Mouse (Mus musculus): ENCODE measurements at regions not wholly inside any gene's neighbourhood (a gene's known extent, or its start where the extent isn't known, plus 50 kb on each side); places are given as distances from the start of the nearest gene placed in this dataset.

GRCm38 (mm10) chr4:93450831-93451230, 115.5 kb upstream of the Tusc1 start:
- Histone ChIP-seq H3K9me3 (replicated peaks; ENCODE audit: insufficient read depth, low read length) (no peaks in the 10 kb centered on the region), H3K9ac (ENCODE audit: control insufficient read depth, low read depth, low read length, poor library complexity, severe bottlenecking) (no peak overlapping the region), H3K27ac (ENCODE audit: control insufficient read depth, low read depth, low read length) (no peak overlapping the region), H3K4me1 (ENCODE audit: control insufficient read depth in 1 of 2, insufficient read depth in 2 of 2, low read length in 2 of 2) (no peaks in the 10 kb centered on the region), H3K79me2 (ENCODE audit: control insufficient read depth, insufficient read depth, low read length, poor library complexity) (no peaks in the 10 kb centered on the region), H3K27me3 (ENCODE audit: control insufficient read depth in 1 of 2, insufficient read depth in 2 of 2, low read length in 2 of 2) (no peaks in the 10 kb centered on the region), H3K36me3 (ENCODE audit: control insufficient read depth in 1 of 2, insufficient read depth in 2 of 2, low read length in 2 of 2) (no peaks in the 10 kb centered on the region; a peak in 1 of 4 replicates), H3K4me3 (ENCODE audit: control insufficient read depth in 1 of 2, insufficient read depth in 1 of 2, low read depth in 2 of 2, low read length in 2 of 2) (no peak overlapping the region)
- TF ChIP-seq CTCF (IDR thresholded peaks at IDR 0.05 in 2 of 3, conservative IDR thresholded peaks at IDR 0.05 in 1 of 3; ENCODE audit: control insufficient read depth in 1 of 3, insufficient read depth in 1 of 3, low read depth in 2 of 3, low read length in 3 of 3, poor library complexity in 1 of 3, severe bottlenecking in 1 of 3), result no peak
- TF ChIP-seq MYC (IDR thresholded peaks at IDR 0.05; ENCODE audit: low read depth, low read length), result no peak
- no peak for TF ChIP-seq CHD1 (IDR thresholded peaks at IDR 0.05; ENCODE audit: low read depth, low read length)
- TF ChIP-seq JUND (IDR thresholded peaks at IDR 0.05; ENCODE audit: low read depth, low read length), result no peak
- TF ChIP-seq POLR2A (IDR thresholded peaks at IDR 0.05; ENCODE audit: control insufficient read depth in 1 of 2, insufficient read depth in 1 of 2, low read depth in 1 of 2, low read length in 2 of 2, poor library complexity in 1 of 2), result no peak
- no peak for TF ChIP-seq TAL1 (IDR thresholded peaks at IDR 0.05; ENCODE audit: low read length)
- no peak for TF ChIP-seq MAZ (IDR thresholded peaks at IDR 0.05; ENCODE audit: low read depth, low read length)
- no peak for TF ChIP-seq POLR2AphosphoS5 (IDR thresholded peaks at IDR 0.05; ENCODE audit: borderline replicate concordance, low read depth, low read length)
- DNase-seq (ENCODE audit: low read depth, low spot score), result no peak

GRCm38 (mm10) chr4:93444666-93445065, 109.4 kb upstream of the Tusc1 start:
- H3K27me3 ChIP-seq (ENCODE audit: control insufficient read depth in 1 of 2, insufficient read depth in 2 of 2, low read length in 2 of 2), result no peaks in the 10 kb centered on the region
- no peaks in the 10 kb centered on the region for H3K9me3 ChIP-seq (replicated peaks; ENCODE audit: insufficient read depth, low read length)
- H3K9ac ChIP-seq (ENCODE audit: control insufficient read depth, low read depth, low read length, poor library complexity, severe bottlenecking), result no peak overlapping the region
- no peak overlapping the region for H3K4me3 ChIP-seq (ENCODE audit: control insufficient read depth in 1 of 2, insufficient read depth in 1 of 2, low read depth in 2 of 2, low read length in 2 of 2)
- H3K4me1 ChIP-seq (ENCODE audit: control insufficient read depth in 1 of 2, insufficient read depth in 2 of 2, low read length in 2 of 2), result no peaks in the 10 kb centered on the region
- H3K36me3 ChIP-seq (ENCODE audit: control insufficient read depth in 1 of 2, insufficient read depth in 2 of 2, low read length in 2 of 2), result no peaks in the 10 kb centered on the region; a peak in 1 of 4 replicates
- no peaks in the 10 kb centered on the region for H3K79me2 ChIP-seq (ENCODE audit: control insufficient read depth, insufficient read depth, low read length, poor library complexity)
- H3K27ac ChIP-seq (ENCODE audit: control insufficient read depth, low read depth, low read length), result no peak overlapping the region
- no peak for DNase-seq (ENCODE audit: low read depth, low spot score)
- TF ChIP-seq GATA1 (IDR thresholded peaks at IDR 0.05; ENCODE audit: low read depth, low read length) (no peak), HCFC1 (IDR thresholded peaks at IDR 0.05; ENCODE audit: low read depth, low read length) (no peak), TBP (IDR thresholded peaks at IDR 0.05; ENCODE audit: low read depth, low read length) (no peak), MYB (IDR thresholded peaks at IDR 0.05; ENCODE audit: low read depth, low read length) (no peak), MEF2A (IDR thresholded peaks at IDR 0.05; ENCODE audit: extremely low read depth, insufficient replicate concordance, low read depth, low read length, poor library complexity, severe bottlenecking) (no peak), USF2 (IDR thresholded peaks at IDR 0.05; ENCODE audit: borderline replicate concordance in 1 of 2, insufficient read depth in 1 of 2, low read depth in 1 of 2, low read length in 2 of 2) (no peak), ZMIZ1 (IDR thresholded peaks at IDR 0.05; ENCODE audit: low read depth, low read length) (no peak), USF1 (IDR thresholded peaks at IDR 0.05; ENCODE audit: low read depth, low read length) (no peak), GABPA (IDR thresholded peaks at IDR 0.05; ENCODE audit: low read depth, low read length) (no peak), CHD1 (IDR thresholded peaks at IDR 0.05; ENCODE audit: low read depth, low read length) (no peak), ZKSCAN1 (IDR thresholded peaks at IDR 0.05; ENCODE audit: low read depth, low read length) (no peak), MXI1 (IDR thresholded peaks at IDR 0.05; ENCODE audit: low read depth, low read length) (no peak), POLR2AphosphoS2 (IDR thresholded peaks at IDR 0.05; ENCODE audit: low read length) (no peak), ELF1 (IDR thresholded peaks at IDR 0.05; ENCODE audit: low read depth, low read length) (no peak)
